Mouse (Mus musculus): ENCODE data around the gene Gys1. TPM values are rescaled to one million over a fixed set of nuclear protein-coding genes. Genes with fewer than 3 reads are reported as not detected.

The Gys1 gene
- polyA plus RNA-seq, 1 experiment from 2014 or later: 10.6 TPM

- Histone ChIP-seq H3K27me3 (ENCODE audit: control insufficient read depth, insufficient read depth, low read length) (no peaks in the 10 kb centered on the region), H3K9me3 (ENCODE audit: control insufficient read depth, low read length) (no peaks in the 10 kb centered on the region), H3K27ac (replicated peaks) (peak within 1 kb of the TSS; percentile 61), H3K36me3 (ENCODE audit: control insufficient read depth, insufficient read depth, low read length) (0 out of 2 replicates have a peak, but pooled peaks cover under 1% of the 10 kb centered on the region), H3K4me2 (replicated peaks; ENCODE audit: low read depth) (peak within 1 kb of the TSS; percentile 61), H3K4me1 (replicated peaks; ENCODE audit: control insufficient read depth, insufficient read depth) (no peaks in the 10 kb centered on the region), H3K9ac (ENCODE audit: low read length) (peak within 1 kb of the TSS; percentile 59), H3K4me3 (ENCODE audit: low read depth, low read length) (peak within 1 kb of the TSS; percentile 43)
- 12% methylated on average over 38 of the region's 38 CpGs for WGBS
- no peak for TF ChIP-seq EP300 (optimal IDR thresholded peaks at IDR 0.05)
- no peak for TF ChIP-seq CTCF (IDR thresholded peaks at IDR 0.05; ENCODE audit: low read depth)
- DNase-seq (ENCODE audit: low spot score): peak; percentile 54
- ATAC-seq (ENCODE audit: low FRiP score, low TSS enrichment): peak; percentile 51
These were observed 53.9 kb downstream of the Gys1 start, which contains the start of gene Dhdh for GRCm38 (mm10) chr7:45488293-45489204. TSS of gene Dhdh (minus strand) at chr7:45488805.

- Histone ChIP-seq H3K4me3 (ENCODE audit: low read depth, low read length) (no peak overlapping the region), H3K4me1 (replicated peaks; ENCODE audit: control insufficient read depth, insufficient read depth) (no peaks in the 10 kb centered on the region), H3K9me3 (ENCODE audit: control insufficient read depth, low read length) (no peaks in the 10 kb centered on the region), H3K27ac (replicated peaks) (no peak overlapping the region), H3K4me2 (replicated peaks; ENCODE audit: low read depth) (no peak overlapping the region), H3K9ac (ENCODE audit: low read length) (no peak overlapping the region), H3K36me3 (ENCODE audit: control insufficient read depth, insufficient read depth, low read length) (peaks cover 8% of the 10 kb centered on the region), H3K27me3 (ENCODE audit: control insufficient read depth, insufficient read depth, low read length) (no peaks in the 10 kb centered on the region)
- ATAC-seq (ENCODE audit: low FRiP score, low TSS enrichment) (no peak), DNase-seq (ENCODE audit: low spot score) (no peak)
- WGBS: 75% methylated on average over 7 of the region's 7 CpGs
- TF ChIP-seq EP300 (optimal IDR thresholded peaks at IDR 0.05): no peak
- TF ChIP-seq CTCF (IDR thresholded peaks at IDR 0.05; ENCODE audit: low read depth): no peak
These were observed 54.9 kb downstream of the Gys1 start for GRCm38 (mm10) chr7:45489578-45489977.

DNA sequence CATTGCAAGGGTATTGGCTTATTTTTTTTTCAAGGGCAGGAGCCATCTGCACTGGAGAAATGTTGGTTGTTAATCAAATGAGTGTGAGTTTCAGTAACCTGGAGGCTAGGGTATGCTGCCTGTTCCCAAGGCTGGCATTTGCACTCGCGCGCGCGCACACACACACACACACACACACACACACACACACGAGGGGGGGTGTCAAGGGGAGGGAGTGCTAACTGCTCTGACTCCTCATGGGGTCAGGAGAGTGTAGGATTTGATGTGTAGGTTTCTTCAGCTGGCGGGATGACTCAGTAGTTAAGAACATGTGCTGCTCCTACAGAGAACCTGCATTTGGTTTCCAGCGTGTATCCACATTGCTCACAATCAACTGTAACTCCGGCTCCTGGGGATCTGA, 56.2 kb downstream of the Gys1 start:
- no peaks in the 10 kb centered on the region for H3K4me1 ChIP-seq (replicated peaks; ENCODE audit: control insufficient read depth, insufficient read depth)
- 0 out of 2 replicates have a peak overlapping the region, but pooled peaks have one; percentile 31 for H3K27ac ChIP-seq (replicated peaks)
- H3K9me3 ChIP-seq (ENCODE audit: control insufficient read depth, low read length): no peaks in the 10 kb centered on the region
- no peaks in the 10 kb centered on the region for H3K27me3 ChIP-seq (ENCODE audit: control insufficient read depth, insufficient read depth, low read length)
- TF ChIP-seq EP300 (optimal IDR thresholded peaks at IDR 0.05): no peak
- peak; percentile 31; the same call in 1 of the 2 replicates for TF ChIP-seq CTCF (IDR thresholded peaks at IDR 0.05; ENCODE audit: low read depth)
- H3K36me3 ChIP-seq (ENCODE audit: control insufficient read depth, insufficient read depth, low read length): peaks cover 18% of the 10 kb centered on the region
- 37% methylated on average over 9 of the region's 9 CpGs for WGBS
- H3K4me2 ChIP-seq (replicated peaks; ENCODE audit: low read depth): 0 out of 2 replicates have a peak overlapping the region, but pooled peaks have one; percentile 15
- H3K9ac ChIP-seq (ENCODE audit: low read length): no peak overlapping the region
- H3K4me3 ChIP-seq (ENCODE audit: low read depth, low read length): no peak overlapping the region
- peak; percentile 60 for DNase-seq (ENCODE audit: low spot score)
- ATAC-seq (ENCODE audit: low FRiP score, low TSS enrichment): peak; percentile 59

- WGBS: 14% methylated on average over 3 of the region's 3 CpGs
- no peaks in the 10 kb centered on the region for H3K4me1 ChIP-seq (replicated peaks; ENCODE audit: control insufficient read depth, insufficient read depth)
- no peak overlapping the region for H3K4me3 ChIP-seq (ENCODE audit: low read depth, low read length)
- peaks cover 21% of the 10 kb centered on the region for H3K36me3 ChIP-seq (ENCODE audit: control insufficient read depth, insufficient read depth, low read length)
- TF ChIP-seq EP300 (optimal IDR thresholded peaks at IDR 0.05) (no peak), CTCF (IDR thresholded peaks at IDR 0.05; ENCODE audit: low read depth) (no peak)
- H3K4me2 ChIP-seq (replicated peaks; ENCODE audit: low read depth): 0 out of 2 replicates have a peak overlapping the region, but pooled peaks have one; percentile 15
- no peak overlapping the region for H3K9ac ChIP-seq (ENCODE audit: low read length)
- no peaks in the 10 kb centered on the region for H3K9me3 ChIP-seq (ENCODE audit: control insufficient read depth, low read length)
- 0 out of 2 replicates have a peak overlapping the region, but pooled peaks have one; percentile 31 for H3K27ac ChIP-seq (replicated peaks)
- DNase-seq (ENCODE audit: low spot score): peak; percentile 68
- no peaks in the 10 kb centered on the region for H3K27me3 ChIP-seq (ENCODE audit: control insufficient read depth, insufficient read depth, low read length)
- peak; percentile 66 for ATAC-seq (ENCODE audit: low FRiP score, low TSS enrichment)
These were observed 56.6 kb downstream of the Gys1 start for GRCm38 (mm10) chr7:45491264-45491663.

DNA sequence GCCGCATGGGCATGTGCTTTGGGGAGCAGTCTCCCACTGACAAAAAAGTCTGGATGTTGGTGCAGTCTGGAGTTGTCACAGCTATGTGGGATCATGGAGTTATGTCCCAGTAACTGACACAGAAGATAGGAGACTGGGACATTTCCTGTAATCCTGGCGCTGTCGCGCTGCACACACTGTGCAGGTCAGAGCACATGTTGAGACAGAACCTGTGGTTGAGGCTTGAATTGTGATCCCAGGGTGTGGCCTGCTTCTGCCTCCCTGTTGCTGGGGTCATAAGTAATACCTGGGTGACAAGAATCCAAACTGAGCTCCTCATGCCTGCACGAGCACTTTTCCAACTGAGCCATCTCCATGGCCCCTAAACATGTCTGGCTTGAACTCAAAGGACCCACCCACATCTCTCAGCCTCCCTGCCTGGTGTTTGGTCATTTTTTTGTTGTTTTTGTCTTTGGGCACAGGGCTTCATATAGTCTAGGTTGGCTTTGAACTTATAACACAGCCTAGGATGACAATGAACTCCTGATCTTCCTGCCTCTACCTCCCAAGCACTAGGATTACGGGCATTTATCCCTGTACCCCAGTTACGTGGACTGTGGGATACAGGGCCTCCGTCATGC, 57.7 kb downstream of the Gys1 start:
- H3K9me3 ChIP-seq (ENCODE audit: control insufficient read depth, low read length): no peaks in the 10 kb centered on the region
- 83% methylated on average over 8 of the region's 8 CpGs for WGBS

More for the DNA sequence above, 57.7 kb downstream of the Gys1 start:
- ATAC-seq (ENCODE audit: low FRiP score, low TSS enrichment): no peak
- no peaks in the 10 kb centered on the region for H3K27me3 ChIP-seq (ENCODE audit: control insufficient read depth, insufficient read depth, low read length)
- H3K4me2 ChIP-seq (replicated peaks; ENCODE audit: low read depth): no peak overlapping the region
- peaks cover 27% of the 10 kb centered on the region for H3K36me3 ChIP-seq (ENCODE audit: control insufficient read depth, insufficient read depth, low read length)
- H3K27ac ChIP-seq (replicated peaks): no peak overlapping the region
- H3K4me3 ChIP-seq (ENCODE audit: low read depth, low read length): no peak overlapping the region
- TF ChIP-seq CTCF (IDR thresholded peaks at IDR 0.05; ENCODE audit: low read depth) (no peak), EP300 (optimal IDR thresholded peaks at IDR 0.05) (no peak)
- H3K4me1 ChIP-seq (replicated peaks; ENCODE audit: control insufficient read depth, insufficient read depth): no peaks in the 10 kb centered on the region
- no peak overlapping the region for H3K9ac ChIP-seq (ENCODE audit: low read length)
- no peak for DNase-seq (ENCODE audit: low spot score)

Measured in stomach, postnatal 0 days (tissue).